Mouse (Mus musculus) kidney, adult 2 months (tissue): ENCODE data around the gene Fstl5. TPM values are rescaled to one million over a fixed set of nuclear protein-coding genes. Genes with fewer than 3 reads are reported as not detected.

ENCODE experiments used
- DNase-seq: peaks from one replicate; pipeline ENCODE4 v3.0.0; 2021
- H3K27ac ChIP-seq: fragments of 200-500 bp; 2 replicates; pipeline ENCODE4 v1.5.1; 2012; ENCODE audit warnings: low read depth, low read length, control low read depth, inconsistent platforms; ENCODE audit not compliant: insufficient read depth
- H3K27me3 ChIP-seq: fragments of 200-500 bp; replicated peaks from 2 replicates; pipeline ENCODE4 v1.6.1; 2012; ENCODE audit warnings: mild to moderate bottlenecking, moderate library complexity, low read length, inconsistent platforms; ENCODE audit not compliant: control insufficient read depth, insufficient read depth
- H3K36me3 ChIP-seq: fragments of 200-500 bp; 2 replicates; pipeline ENCODE4 v1.6.1; 2012; ENCODE audit warnings: mild to moderate bottlenecking, moderate library complexity, low read length, inconsistent platforms; ENCODE audit not compliant: control insufficient read depth, insufficient read depth
- H3K4me1 ChIP-seq: fragments of 200-500 bp; 2 replicates; pipeline ENCODE4 v1.6.1; 2011; ENCODE audit warnings: low read length; ENCODE audit not compliant: control insufficient read depth, insufficient read depth
- H3K4me3 ChIP-seq: fragments of 200-500 bp; 2 replicates; pipeline ENCODE4 v1.5.1; 2011; ENCODE audit warnings: mild to moderate bottlenecking, low read depth, low read length, control low read depth; ENCODE audit not compliant: insufficient read depth
- CTCF ChIP-seq: fragments of 200-500 bp; conservative IDR thresholded peaks from 2 replicates; pipeline ENCODE4 v1.5.1; 2011; ENCODE audit warnings: low read depth, mild to moderate bottlenecking, control low read depth, low read length, moderate library complexity, mixed read lengths; ENCODE audit not compliant: insufficient read depth, insufficient read length
- POLR2A ChIP-seq: fragments of 200-500 bp; IDR thresholded peaks from one replicate; pipeline ENCODE4 v1.6.1; 2011; ENCODE audit warnings: low read depth, low read length, control low read depth
- WGBS: fragments of 180-500 bp; shearing (Covaris S2); methylation state at CpG from one replicate; pipeline ENCODE4 v1.1.7; 2018; 5-methylcytosine and 5-hydroxymethylcytosine counted together
- polyA plus RNA-seq: library from polyadenylated mRNA; depleted of rRNA; stranded (reverse); fragments of >200 nt; gene quantifications from 2 replicates; pipeline ENCODE4 v1.2.3, GENCODE M21; 2012

Fstl5 gene
- polyA plus RNA-seq, 1 experiment: 0.22 TPM

GRCm38 (mm10) chr3:76147846-76148245 lies 73.8 kb downstream of the Fstl5 start:
- no peak for DNase-seq
- WGBS: 87% methylated on average over 11 of the region's 11 CpGs

DNA sequence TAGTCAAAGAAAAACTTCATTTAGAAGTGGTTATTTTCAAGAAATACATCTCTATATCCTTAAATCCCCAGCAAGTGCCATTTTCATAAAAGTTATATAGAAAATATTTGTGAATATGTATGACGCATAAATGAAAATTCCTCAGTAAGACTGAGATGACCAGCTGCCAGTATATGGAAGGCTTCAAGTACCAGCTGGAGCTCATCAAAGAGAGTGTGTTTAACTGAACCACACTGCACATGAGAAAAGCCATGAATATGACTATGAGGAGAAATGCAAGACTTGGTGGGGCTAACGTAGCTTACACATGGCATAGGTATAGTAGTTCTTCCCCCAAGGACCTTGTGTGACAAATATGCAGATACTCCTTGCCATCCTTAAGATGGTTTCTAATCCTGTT lies 164.8 kb downstream of the Fstl5 start:
- DNase-seq: no peak
- WGBS: 89% methylated on average over 2 of the region's 2 CpGs
- no peaks in the 10 kb centered on the region for H3K27me3 ChIP-seq
- H3K36me3 ChIP-seq: no peaks in the 10 kb centered on the region
- H3K4me3 ChIP-seq: no peak overlapping the region
- TF ChIP-seq POLR2A: no peak
- TF ChIP-seq CTCF: no peak
- H3K4me1 ChIP-seq: no peaks in the 10 kb centered on the region
- H3K27ac ChIP-seq: no peak overlapping the region

More at GRCm38 (mm10) chr3:76147846-76148245, 73.8 kb downstream of the Fstl5 start:
- Histone ChIP-seq H3K27ac (no peak overlapping the region), H3K4me1 (no peaks in the 10 kb centered on the region), H3K4me3 (no peak overlapping the region), H3K36me3 (no peaks in the 10 kb centered on the region), H3K27me3 (no peaks in the 10 kb centered on the region; the same call in 1 of the 2 replicates)
- TF ChIP-seq POLR2A (no peak), CTCF (no peak)

- Histone ChIP-seq H3K4me1 (no peaks in the 10 kb centered on the region), H3K36me3 (no peaks in the 10 kb centered on the region), H3K27ac (no peak overlapping the region), H3K4me3 (no peak overlapping the region), H3K27me3 (no peaks in the 10 kb centered on the region)
- 91% methylated on average over 1 of the region's 1 CpGs for WGBS
- no peak for DNase-seq
- TF ChIP-seq POLR2A (no peak), CTCF (no peak)
Measured at GRCm38 (mm10) chr3:76251385-76251784, 177.3 kb downstream of the Fstl5 start.

GRCm38 (mm10) chr3:76292993-76293392 lies 218.9 kb downstream of the Fstl5 start:
- no peaks in the 10 kb centered on the region for H3K36me3 ChIP-seq
- DNase-seq: no peak
- 80% methylated on average over 1 of the region's 1 CpGs for WGBS
- TF ChIP-seq POLR2A (no peak), CTCF (no peak)
- H3K27ac ChIP-seq: no peak overlapping the region
- H3K4me1 ChIP-seq: no peaks in the 10 kb centered on the region
- no peaks in the 10 kb centered on the region for H3K27me3 ChIP-seq
- no peak overlapping the region for H3K4me3 ChIP-seq

GRCm38 (mm10) chr3:76294394-76294793 lies 220.3 kb downstream of the Fstl5 start:
- no peaks in the 10 kb centered on the region for H3K4me1 ChIP-seq
- 3% methylated on average over 1 of the region's 1 CpGs for WGBS
- no peak overlapping the region for H3K4me3 ChIP-seq

GRCm38 (mm10) chr3:76301026-76301773 lies 227.1 kb downstream of the Fstl5 start:
- Histone ChIP-seq H3K36me3 (no peaks in the 10 kb centered on the region), H3K27ac (no peak overlapping the region), H3K4me1 (no peaks in the 10 kb centered on the region), H3K27me3 (no peaks in the 10 kb centered on the region), H3K4me3 (no peak overlapping the region)
- no peak for DNase-seq
- TF ChIP-seq POLR2A: no peak
- no peak for TF ChIP-seq CTCF
- 88% methylated on average over 2 of the region's 2 CpGs for WGBS

More at GRCm38 (mm10) chr3:76294394-76294793, 220.3 kb downstream of the Fstl5 start:
- Histone ChIP-seq H3K36me3 (no peaks in the 10 kb centered on the region), H3K27me3 (no peaks in the 10 kb centered on the region), H3K27ac (no peak overlapping the region)
- TF ChIP-seq POLR2A (no peak), CTCF (no peak)
- DNase-seq: no peak

DNA sequence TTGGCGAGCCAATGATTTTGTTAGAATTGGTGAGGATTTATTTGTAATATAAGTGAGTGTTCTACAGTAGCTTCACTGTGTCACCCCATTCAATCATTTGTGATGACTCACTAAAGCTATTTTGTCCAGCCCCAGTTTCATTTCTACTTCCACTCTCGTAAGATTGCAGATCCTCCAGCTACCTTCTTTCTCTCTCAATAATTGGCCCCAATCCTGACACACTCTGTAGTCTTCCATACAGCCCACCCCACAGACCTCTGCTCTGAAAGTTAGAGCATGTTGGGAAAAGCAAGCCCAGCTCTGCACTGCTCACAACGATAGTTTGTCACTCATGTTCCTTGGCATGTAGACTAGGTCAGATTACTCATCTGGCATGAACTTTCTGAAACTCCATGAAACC lies 242.9 kb downstream of the Fstl5 start:
- WGBS: 91% methylated on average over 3 of the region's 3 CpGs
- H3K27me3 ChIP-seq: no peaks in the 10 kb centered on the region
- H3K27ac ChIP-seq: no peak overlapping the region
- no peak for DNase-seq
- TF ChIP-seq POLR2A: no peak
- TF ChIP-seq CTCF: no peak
- no peak overlapping the region for H3K4me3 ChIP-seq
- no peaks in the 10 kb centered on the region for H3K36me3 ChIP-seq
- H3K4me1 ChIP-seq: no peaks in the 10 kb centered on the region
